Mouse (Mus musculus): ENCODE measurements at regions not wholly inside any gene's neighbourhood (a gene's known extent, or its start where the extent isn't known, plus 50 kb on each side); places are given as distances from the start of the nearest gene placed in this dataset.
"Not testable (repeated sequence)": the region's sequence is repeated elsewhere in the genome, so short reads cannot be mapped to it uniquely, and the experiment has no call there.

DNA sequence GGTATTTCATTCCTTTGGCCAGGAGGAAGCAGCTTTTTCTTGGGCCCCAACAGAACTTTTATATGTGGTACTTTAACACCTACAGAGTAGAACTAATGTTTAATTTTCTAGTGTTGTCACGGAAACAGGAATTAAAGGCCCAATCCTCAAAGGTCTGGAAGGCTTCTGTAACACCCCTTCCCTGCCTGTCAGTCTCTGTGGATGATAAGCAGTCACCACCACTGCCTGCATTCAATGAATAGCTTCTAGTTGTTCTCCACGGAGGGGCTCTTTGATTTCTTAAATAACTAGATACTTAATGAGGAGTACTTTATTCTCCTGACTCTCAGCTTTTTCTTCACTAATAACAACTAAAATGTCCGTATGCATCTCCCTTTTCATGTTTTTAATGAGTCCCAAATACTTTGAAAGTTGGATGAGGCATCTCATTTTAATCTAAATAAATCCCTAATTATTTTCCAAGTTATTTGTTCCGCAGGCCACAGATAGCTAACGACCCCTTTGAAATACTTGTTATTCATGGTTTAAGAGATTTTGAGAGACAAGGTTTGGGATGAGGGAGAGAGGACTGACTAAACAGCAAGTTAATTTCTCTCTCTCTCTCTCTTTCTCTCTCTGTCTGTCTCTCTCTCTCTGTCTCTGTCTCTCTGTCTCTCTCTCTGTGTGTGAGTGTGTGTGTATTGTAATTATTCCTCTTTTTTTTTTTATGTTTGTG, 686.0 kb upstream of the Ghitm start:
- 73% methylated on average over 5 of the region's 5 CpGs for WGBS
- no peak overlapping the region for H3K27ac ChIP-seq (ENCODE audit: low read depth, low read length)
- no peaks in the 10 kb centered on the region for H3K9me3 ChIP-seq (ENCODE audit: control insufficient read depth, low read length)
- H3K4me3 ChIP-seq (ENCODE audit: low read depth, low read length), result no peak overlapping the region
- no peak for ATAC-seq (ENCODE audit: insufficient read depth, low FRiP score, low TSS enrichment)
- no peak overlapping the region for H3K9ac ChIP-seq (ENCODE audit: low read length)
- no peak overlapping the region for H3K4me2 ChIP-seq (ENCODE audit: low read depth)
- no peaks in the 10 kb centered on the region for H3K4me1 ChIP-seq (ENCODE audit: control insufficient read depth, insufficient read depth, low read length)
- H3K27me3 ChIP-seq (ENCODE audit: control insufficient read depth, insufficient read depth, low read length), result no peaks in the 10 kb centered on the region
- H3K36me3 ChIP-seq (ENCODE audit: control insufficient read depth, insufficient read depth, low read length), result no peaks in the 10 kb centered on the region
- no peak for DNase-seq (ENCODE audit: low spot score)

DNA sequence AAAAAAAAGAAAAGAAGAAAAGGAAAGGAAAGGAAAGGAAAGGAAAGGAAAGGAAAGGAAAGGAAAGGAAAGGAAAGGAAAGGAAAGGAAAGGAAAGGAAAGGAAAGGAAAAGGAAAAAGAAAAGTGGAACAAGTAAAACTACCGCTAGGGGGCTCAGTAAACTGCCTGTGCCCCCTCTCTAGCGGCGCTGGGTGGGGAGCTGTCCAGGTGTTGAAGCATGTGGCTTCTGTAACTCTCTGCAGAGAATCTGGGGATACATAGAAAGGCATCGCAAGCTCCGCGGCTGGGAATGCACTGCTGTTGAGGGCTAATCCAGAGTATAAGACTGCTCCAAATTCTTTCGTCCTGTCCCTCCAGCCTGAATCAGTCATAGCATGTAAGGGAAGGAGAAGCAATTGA, 684.9 kb upstream of the Ghitm start:
- Histone ChIP-seq H3K36me3 (ENCODE audit: control insufficient read depth, insufficient read depth, low read length) (no peaks in the 10 kb centered on the region), H3K4me3 (ENCODE audit: low read depth, low read length) (no peak overlapping the region), H3K27me3 (ENCODE audit: control insufficient read depth, insufficient read depth, low read length) (no peaks in the 10 kb centered on the region), H3K9ac (ENCODE audit: low read length) (no peak overlapping the region), H3K9me3 (ENCODE audit: control insufficient read depth, low read length) (no peaks in the 10 kb centered on the region), H3K27ac (ENCODE audit: low read depth, low read length) (no peak overlapping the region), H3K4me1 (ENCODE audit: control insufficient read depth, insufficient read depth, low read length) (no peaks in the 10 kb centered on the region), H3K4me2 (ENCODE audit: low read depth) (no peak overlapping the region)
- peak; percentile 27 for DNase-seq (ENCODE audit: low spot score)
- no peak for ATAC-seq (ENCODE audit: insufficient read depth, low FRiP score, low TSS enrichment)
- 26% methylated on average over 7 of the region's 7 CpGs for WGBS

DNA sequence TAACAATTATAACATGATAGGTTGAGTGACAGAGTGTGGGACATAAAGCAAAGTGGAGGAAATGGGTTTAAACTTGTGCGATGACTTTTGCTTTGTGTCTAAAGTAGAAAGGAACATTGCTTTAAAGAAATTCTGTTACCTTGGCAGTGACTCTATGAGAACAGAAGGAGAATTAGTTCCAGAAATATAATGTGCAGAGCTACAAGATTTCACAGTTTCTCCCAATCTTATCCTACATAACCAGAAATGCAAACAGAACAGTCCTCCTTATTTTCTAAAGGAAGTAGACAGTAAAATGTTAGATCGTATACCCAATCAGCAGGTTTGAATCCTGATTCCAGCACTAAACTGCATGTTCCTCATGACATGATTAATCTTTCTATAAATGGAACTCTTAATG, 660.6 kb upstream of the Ghitm start:
- 89% methylated on average over 2 of the region's 2 CpGs for WGBS
- H3K27me3 ChIP-seq (ENCODE audit: control insufficient read depth, insufficient read depth, low read length), result no peaks in the 10 kb centered on the region
- H3K9ac ChIP-seq (ENCODE audit: low read length), result no peak overlapping the region
- ATAC-seq (ENCODE audit: insufficient read depth, low FRiP score, low TSS enrichment) (no peak), DNase-seq (ENCODE audit: low spot score) (no peak)
- no peaks in the 10 kb centered on the region for H3K36me3 ChIP-seq (ENCODE audit: control insufficient read depth, insufficient read depth, low read length)
- H3K9me3 ChIP-seq (ENCODE audit: control insufficient read depth, low read length), result no peaks in the 10 kb centered on the region
- no peak overlapping the region for H3K27ac ChIP-seq (ENCODE audit: low read depth, low read length)
- H3K4me2 ChIP-seq (ENCODE audit: low read depth), result no peak overlapping the region
- H3K4me1 ChIP-seq (ENCODE audit: control insufficient read depth, insufficient read depth, low read length), result no peaks in the 10 kb centered on the region
- no peak overlapping the region for H3K4me3 ChIP-seq (ENCODE audit: low read depth, low read length)

DNA sequence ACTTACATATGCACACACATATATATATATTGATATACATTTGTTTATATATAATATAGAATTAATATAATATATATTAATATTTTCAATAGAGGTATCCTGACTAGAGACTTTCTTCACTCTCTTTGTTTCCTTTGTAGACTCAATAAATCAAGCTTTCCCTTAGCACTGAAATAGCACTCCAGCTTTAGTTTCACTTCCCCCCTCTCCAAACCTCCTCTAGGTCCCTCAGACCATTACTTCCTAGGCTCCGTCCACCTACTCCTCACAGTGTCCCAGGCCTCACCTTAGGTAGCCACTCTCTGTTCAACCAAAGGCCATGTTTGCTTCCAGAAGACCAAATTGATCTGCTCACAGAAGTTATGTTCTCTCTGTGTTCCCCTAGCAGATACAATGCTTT, 630.7 kb upstream of the Ghitm start:
- Histone ChIP-seq H3K9ac (ENCODE audit: low read length) (no peak overlapping the region), H3K9me3 (ENCODE audit: control insufficient read depth, low read length) (no peaks in the 10 kb centered on the region), H3K27ac (ENCODE audit: low read depth, low read length) (no peak overlapping the region), H3K4me3 (ENCODE audit: low read depth, low read length) (no peak overlapping the region), H3K4me2 (ENCODE audit: low read depth) (no peak overlapping the region), H3K27me3 (ENCODE audit: control insufficient read depth, insufficient read depth, low read length) (no peaks in the 10 kb centered on the region), H3K36me3 (ENCODE audit: control insufficient read depth, insufficient read depth, low read length) (no peaks in the 10 kb centered on the region), H3K4me1 (ENCODE audit: control insufficient read depth, insufficient read depth, low read length) (no peaks in the 10 kb centered on the region)
- WGBS, result 95% methylated on average over 1 of the region's 1 CpGs
- ATAC-seq (ENCODE audit: insufficient read depth, low FRiP score, low TSS enrichment), result no peak
- DNase-seq (ENCODE audit: low spot score), result no peak

DNA sequence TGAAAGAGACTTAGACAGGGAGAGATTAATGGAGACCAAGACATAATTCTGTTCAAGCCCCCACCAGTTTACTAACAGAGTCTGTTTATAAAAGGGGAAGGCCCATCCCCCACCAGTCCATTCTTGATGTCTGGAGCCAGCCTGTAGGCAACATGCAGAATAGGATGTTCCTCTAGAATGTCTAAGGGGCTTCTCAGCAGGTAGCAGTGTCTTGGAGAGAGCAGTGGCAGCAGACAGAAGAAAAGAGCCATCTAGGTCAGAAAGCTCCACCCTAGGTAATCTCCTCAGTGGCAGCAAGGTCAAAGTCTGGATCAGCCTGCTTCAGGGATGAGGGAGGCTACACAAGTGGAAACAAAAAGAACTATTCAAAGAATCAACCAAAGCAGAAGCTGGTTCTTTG, 614.6 kb upstream of the Ghitm start:
- not testable (repeated sequence) for H3K4me1 ChIP-seq (ENCODE audit: control insufficient read depth, insufficient read depth, low read length); DNase-seq (ENCODE audit: low spot score); H3K9me3 ChIP-seq (ENCODE audit: control insufficient read depth, low read length); H3K27ac ChIP-seq (ENCODE audit: low read depth, low read length); H3K4me3 ChIP-seq (ENCODE audit: low read depth, low read length); H3K36me3 ChIP-seq (ENCODE audit: control insufficient read depth, insufficient read depth, low read length); H3K9ac ChIP-seq (ENCODE audit: low read length); H3K4me2 ChIP-seq (ENCODE audit: low read depth); ATAC-seq (ENCODE audit: insufficient read depth, low FRiP score, low TSS enrichment); H3K27me3 ChIP-seq (ENCODE audit: control insufficient read depth, insufficient read depth, low read length)

DNA sequence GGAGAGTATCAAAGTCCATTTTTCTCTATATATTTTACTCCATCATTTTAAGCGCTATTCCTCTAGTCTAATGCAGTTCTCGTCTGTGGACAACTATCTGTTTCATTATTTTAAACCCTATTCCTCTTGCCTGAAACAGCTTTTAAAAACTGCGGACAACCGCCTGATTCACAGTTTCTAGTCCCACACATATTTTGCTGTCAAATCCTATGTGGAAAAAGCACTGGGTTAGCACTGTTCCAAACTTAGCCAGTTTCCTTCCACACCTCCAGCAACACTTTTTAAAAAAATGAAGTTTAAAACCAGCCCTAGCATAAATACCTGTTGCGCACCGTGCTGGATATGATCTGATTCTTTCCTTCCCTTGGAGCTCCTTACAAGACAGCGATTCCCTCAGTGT, 614.1 kb upstream of the Ghitm start:
- 91% methylated on average over 7 of the region's 7 CpGs for WGBS
- H3K4me2 ChIP-seq (ENCODE audit: low read depth), result no peak overlapping the region
- H3K36me3 ChIP-seq (ENCODE audit: control insufficient read depth, insufficient read depth, low read length), result no peaks in the 10 kb centered on the region
- no peak overlapping the region for H3K9ac ChIP-seq (ENCODE audit: low read length)
- ATAC-seq (ENCODE audit: insufficient read depth, low FRiP score, low TSS enrichment) (no peak), DNase-seq (ENCODE audit: low spot score) (no peak)
- H3K4me1 ChIP-seq (ENCODE audit: control insufficient read depth, insufficient read depth, low read length), result no peaks in the 10 kb centered on the region
- H3K9me3 ChIP-seq (ENCODE audit: control insufficient read depth, low read length), result no peaks in the 10 kb centered on the region
- H3K4me3 ChIP-seq (ENCODE audit: low read depth, low read length), result no peak overlapping the region
- H3K27me3 ChIP-seq (ENCODE audit: control insufficient read depth, insufficient read depth, low read length), result no peaks in the 10 kb centered on the region
- H3K27ac ChIP-seq (ENCODE audit: low read depth, low read length), result no peak overlapping the region

GRCm38 (mm10) chr14:37743048-37743447, 608.0 kb upstream of the Ghitm start:
- Histone ChIP-seq H3K9me3 (ENCODE audit: control insufficient read depth, low read length) (no peaks in the 10 kb centered on the region), H3K4me2 (ENCODE audit: low read depth) (no peak overlapping the region), H3K4me1 (ENCODE audit: control insufficient read depth, insufficient read depth, low read length) (no peaks in the 10 kb centered on the region), H3K27ac (ENCODE audit: low read depth, low read length) (no peak overlapping the region), H3K36me3 (ENCODE audit: control insufficient read depth, insufficient read depth, low read length) (no peaks in the 10 kb centered on the region), H3K9ac (ENCODE audit: low read length) (no peak overlapping the region), H3K4me3 (ENCODE audit: low read depth, low read length) (no peak overlapping the region), H3K27me3 (ENCODE audit: control insufficient read depth, insufficient read depth, low read length) (no peaks in the 10 kb centered on the region)
- DNase-seq (ENCODE audit: low spot score) (no peak), ATAC-seq (ENCODE audit: insufficient read depth, low FRiP score, low TSS enrichment) (no peak)

- not testable (repeated sequence) for H3K4me1 ChIP-seq (ENCODE audit: control insufficient read depth, insufficient read depth, low read length); H3K27me3 ChIP-seq (ENCODE audit: control insufficient read depth, insufficient read depth, low read length); H3K27ac ChIP-seq (ENCODE audit: low read depth, low read length); H3K36me3 ChIP-seq (ENCODE audit: control insufficient read depth, insufficient read depth, low read length); H3K9ac ChIP-seq (ENCODE audit: low read length); DNase-seq (ENCODE audit: low spot score); H3K4me2 ChIP-seq (ENCODE audit: low read depth); H3K4me3 ChIP-seq (ENCODE audit: low read depth, low read length); ATAC-seq (ENCODE audit: insufficient read depth, low FRiP score, low TSS enrichment); H3K9me3 ChIP-seq (ENCODE audit: control insufficient read depth, low read length)
- WGBS, result 91% methylated on average over 1 of the region's 1 CpGs
Observed at GRCm38 (mm10) chr14:37742426-37742825, 607.4 kb upstream of the Ghitm start.

All from neural tube, embryonic 11.5 days (tissue).